Mouse (Mus musculus): ENCODE measurements around the gene Fhit. TPM values are rescaled to one million over a fixed set of nuclear protein-coding genes. Genes with fewer than 3 reads are reported as not detected.

Gene Fhit
- polyA plus RNA-seq, 1 experiment from 2014 or later: 6.1 TPM

GRCm38 (mm10) chr14:10545916-10546315 is 615.9 kb downstream of the Fhit start:
- no peak overlapping the region for H3K9ac ChIP-seq (ENCODE audit: low read length)
- no peaks in the 10 kb centered on the region for H3K9me3 ChIP-seq (ENCODE audit: control insufficient read depth, low read length)
- 78% methylated on average over 3 of the region's 3 CpGs for WGBS
- no peak for ATAC-seq (ENCODE audit: insufficient number of reproducible peaks, insufficient read depth, low FRiP score, low read depth)
- no peak overlapping the region for H3K4me2 ChIP-seq (ENCODE audit: low read length)
- no peaks in the 10 kb centered on the region for H3K27me3 ChIP-seq (ENCODE audit: control insufficient read depth, insufficient read depth, low read length)
- H3K4me3 ChIP-seq (ENCODE audit: control insufficient read depth in 1 of 2, insufficient read depth in 1 of 2, low read depth in 1 of 2, low read length in 2 of 2): no peak overlapping the region
- H3K27ac ChIP-seq (replicated peaks in 1 of 2; ENCODE audit: control insufficient read depth in 1 of 2, insufficient read depth in 1 of 2, low read depth in 2 of 2, low read length in 2 of 2): no peak overlapping the region
- no peaks in the 10 kb centered on the region for H3K4me1 ChIP-seq (ENCODE audit: control insufficient read depth in 2 of 2, insufficient read depth in 2 of 2, low read length in 2 of 2)
- H3K36me3 ChIP-seq (ENCODE audit: control insufficient read depth, insufficient read depth, low read length): no peaks in the 10 kb centered on the region

- 79% methylated on average over 2 of the region's 2 CpGs for WGBS
- Histone ChIP-seq H3K4me2 (ENCODE audit: low read length) (no peak overlapping the region), H3K9me3 (ENCODE audit: control insufficient read depth, low read length) (no peaks in the 10 kb centered on the region), H3K36me3 (ENCODE audit: control insufficient read depth, insufficient read depth, low read length) (no peaks in the 10 kb centered on the region), H3K27ac (replicated peaks in 1 of 2; ENCODE audit: control insufficient read depth in 1 of 2, insufficient read depth in 1 of 2, low read depth in 2 of 2, low read length in 2 of 2) (no peak overlapping the region), H3K9ac (ENCODE audit: low read length) (no peak overlapping the region), H3K27me3 (ENCODE audit: control insufficient read depth, insufficient read depth, low read length) (no peaks in the 10 kb centered on the region), H3K4me1 (ENCODE audit: control insufficient read depth in 2 of 2, insufficient read depth in 2 of 2, low read length in 2 of 2) (peaks cover 3 to 4% of the 10 kb centered on the region in 2 experiments; a peak in 3 of 4 replicates), H3K4me3 (ENCODE audit: control insufficient read depth in 1 of 2, insufficient read depth in 1 of 2, low read depth in 1 of 2, low read length in 2 of 2) (no peak overlapping the region)
- no peak for ATAC-seq (ENCODE audit: insufficient number of reproducible peaks, insufficient read depth, low FRiP score, low read depth)
These were observed 627.0 kb downstream of the Fhit start for GRCm38 (mm10) chr14:10534862-10535261.

GRCm38 (mm10) chr14:10531748-10532500 is 629.9 kb downstream of the Fhit start:
- H3K9ac ChIP-seq (ENCODE audit: low read length): no peak overlapping the region
- WGBS: 64% methylated on average over 8 of the region's 8 CpGs
- H3K4me2 ChIP-seq (ENCODE audit: low read length): no peak overlapping the region
- ATAC-seq (ENCODE audit: insufficient number of reproducible peaks, insufficient read depth, low FRiP score, low read depth): no peak
- H3K4me1 ChIP-seq (ENCODE audit: control insufficient read depth in 2 of 2, insufficient read depth in 2 of 2, low read length in 2 of 2): peaks cover 3 to 4% of the 10 kb centered on the region in 2 experiments; a peak in 3 of 4 replicates
- no peaks in the 10 kb centered on the region for H3K27me3 ChIP-seq (ENCODE audit: control insufficient read depth, insufficient read depth, low read length)
- H3K9me3 ChIP-seq (ENCODE audit: control insufficient read depth, low read length): no peaks in the 10 kb centered on the region
- no peaks in the 10 kb centered on the region for H3K36me3 ChIP-seq (ENCODE audit: control insufficient read depth, insufficient read depth, low read length)
- H3K4me3 ChIP-seq (ENCODE audit: control insufficient read depth in 1 of 2, insufficient read depth in 1 of 2, low read depth in 1 of 2, low read length in 2 of 2): no peak overlapping the region
- H3K27ac ChIP-seq (replicated peaks in 1 of 2; ENCODE audit: control insufficient read depth in 1 of 2, insufficient read depth in 1 of 2, low read depth in 2 of 2, low read length in 2 of 2): no peak overlapping the region

- Histone ChIP-seq H3K27me3 (ENCODE audit: control insufficient read depth, insufficient read depth, low read length) (no peaks in the 10 kb centered on the region), H3K27ac (replicated peaks in 1 of 2; ENCODE audit: control insufficient read depth in 1 of 2, insufficient read depth in 1 of 2, low read depth in 2 of 2, low read length in 2 of 2) (peak overlapping the region in 1 of 2 experiments; percentile 49; a peak in 1 of 4 replicates), H3K9ac (ENCODE audit: low read length) (no peak overlapping the region), H3K4me1 (ENCODE audit: control insufficient read depth in 2 of 2, insufficient read depth in 2 of 2, low read length in 2 of 2) (peaks cover 0 to 2% of the 10 kb centered on the region in 2 experiments; a peak in 2 of 4 replicates), H3K9me3 (ENCODE audit: control insufficient read depth, low read length) (no peaks in the 10 kb centered on the region), H3K4me3 (ENCODE audit: control insufficient read depth in 1 of 2, insufficient read depth in 1 of 2, low read depth in 1 of 2, low read length in 2 of 2) (no peak overlapping the region), H3K4me2 (ENCODE audit: low read length) (no peak overlapping the region), H3K36me3 (ENCODE audit: control insufficient read depth, insufficient read depth, low read length) (no peaks in the 10 kb centered on the region)
- WGBS: 39% methylated on average over 2 of the region's 2 CpGs
- 0 out of 2 replicates have a peak, but pooled peaks have one; percentile 47 for ATAC-seq (ENCODE audit: insufficient number of reproducible peaks, insufficient read depth, low FRiP score, low read depth)
These were observed 635.0 kb downstream of the Fhit start for GRCm38 (mm10) chr14:10526800-10527199.

- Histone ChIP-seq H3K27ac (replicated peaks in 1 of 2; ENCODE audit: control insufficient read depth in 1 of 2, insufficient read depth in 1 of 2, low read depth in 2 of 2, low read length in 2 of 2) (no peak overlapping the region), H3K36me3 (ENCODE audit: control insufficient read depth, insufficient read depth, low read length) (no peaks in the 10 kb centered on the region), H3K4me1 (ENCODE audit: control insufficient read depth in 2 of 2, insufficient read depth in 2 of 2, low read length in 2 of 2) (no peaks in the 10 kb centered on the region), H3K9ac (ENCODE audit: low read length) (no peak overlapping the region), H3K9me3 (ENCODE audit: control insufficient read depth, low read length) (no peaks in the 10 kb centered on the region), H3K4me2 (ENCODE audit: low read length) (no peak overlapping the region), H3K27me3 (ENCODE audit: control insufficient read depth, insufficient read depth, low read length) (no peaks in the 10 kb centered on the region), H3K4me3 (ENCODE audit: control insufficient read depth in 1 of 2, insufficient read depth in 1 of 2, low read depth in 1 of 2, low read length in 2 of 2) (no peak overlapping the region)
- ATAC-seq (ENCODE audit: insufficient number of reproducible peaks, insufficient read depth, low FRiP score, low read depth): no peak
- 81% methylated on average over 4 of the region's 4 CpGs for WGBS
These were observed 636.0 kb downstream of the Fhit start for GRCm38 (mm10) chr14:10525786-10526185.

- no peak overlapping the region for H3K4me3 ChIP-seq (ENCODE audit: control insufficient read depth in 1 of 2, insufficient read depth in 1 of 2, low read depth in 1 of 2, low read length in 2 of 2)
- no peak overlapping the region for H3K27ac ChIP-seq (replicated peaks in 1 of 2; ENCODE audit: control insufficient read depth in 1 of 2, insufficient read depth in 1 of 2, low read depth in 2 of 2, low read length in 2 of 2)
- H3K9me3 ChIP-seq (ENCODE audit: control insufficient read depth, low read length): 0 out of 2 replicates have a peak, but pooled peaks cover 3% of the 10 kb centered on the region
- no peaks in the 10 kb centered on the region for H3K36me3 ChIP-seq (ENCODE audit: control insufficient read depth, insufficient read depth, low read length)
- no peaks in the 10 kb centered on the region for H3K27me3 ChIP-seq (ENCODE audit: control insufficient read depth, insufficient read depth, low read length)
- no peak overlapping the region for H3K9ac ChIP-seq (ENCODE audit: low read length)
- no peak for ATAC-seq (ENCODE audit: insufficient number of reproducible peaks, insufficient read depth, low FRiP score, low read depth)
- no peak overlapping the region for H3K4me2 ChIP-seq (ENCODE audit: low read length)
- no peaks in the 10 kb centered on the region for H3K4me1 ChIP-seq (ENCODE audit: control insufficient read depth in 2 of 2, insufficient read depth in 2 of 2, low read length in 2 of 2)
These were observed 647.8 kb downstream of the Fhit start for GRCm38 (mm10) chr14:10514026-10514425.

- no peak for ATAC-seq (ENCODE audit: insufficient number of reproducible peaks, insufficient read depth, low FRiP score, low read depth)
- Histone ChIP-seq H3K9ac (ENCODE audit: low read length) (no peak overlapping the region), H3K27ac (replicated peaks in 1 of 2; ENCODE audit: control insufficient read depth in 1 of 2, insufficient read depth in 1 of 2, low read depth in 2 of 2, low read length in 2 of 2) (no peak overlapping the region), H3K27me3 (ENCODE audit: control insufficient read depth, insufficient read depth, low read length) (no peaks in the 10 kb centered on the region), H3K4me2 (ENCODE audit: low read length) (no peak overlapping the region), H3K4me1 (ENCODE audit: control insufficient read depth in 2 of 2, insufficient read depth in 2 of 2, low read length in 2 of 2) (no peaks in the 10 kb centered on the region), H3K36me3 (ENCODE audit: control insufficient read depth, insufficient read depth, low read length) (no peaks in the 10 kb centered on the region), H3K4me3 (ENCODE audit: control insufficient read depth in 1 of 2, insufficient read depth in 1 of 2, low read depth in 1 of 2, low read length in 2 of 2) (no peak overlapping the region), H3K9me3 (ENCODE audit: control insufficient read depth, low read length) (no peaks in the 10 kb centered on the region)
These were observed 652.6 kb downstream of the Fhit start for GRCm38 (mm10) chr14:10509252-10509651.

GRCm38 (mm10) chr14:10507560-10507959 is 654.3 kb downstream of the Fhit start:
- no peaks in the 10 kb centered on the region for H3K27me3 ChIP-seq (ENCODE audit: control insufficient read depth, insufficient read depth, low read length)
- H3K4me2 ChIP-seq (ENCODE audit: low read length): no peak overlapping the region
- WGBS: 46% methylated on average over 1 of the region's 1 CpGs
- H3K27ac ChIP-seq (replicated peaks in 1 of 2; ENCODE audit: control insufficient read depth in 1 of 2, insufficient read depth in 1 of 2, low read depth in 2 of 2, low read length in 2 of 2): no peak overlapping the region
- H3K4me3 ChIP-seq (ENCODE audit: control insufficient read depth in 1 of 2, insufficient read depth in 1 of 2, low read depth in 1 of 2, low read length in 2 of 2): no peak overlapping the region
- H3K9ac ChIP-seq (ENCODE audit: low read length): no peak overlapping the region
- H3K36me3 ChIP-seq (ENCODE audit: control insufficient read depth, insufficient read depth, low read length): no peaks in the 10 kb centered on the region
- H3K4me1 ChIP-seq (ENCODE audit: control insufficient read depth in 2 of 2, insufficient read depth in 2 of 2, low read length in 2 of 2): no peaks in the 10 kb centered on the region
- ATAC-seq (ENCODE audit: insufficient number of reproducible peaks, insufficient read depth, low FRiP score, low read depth): no peak
- no peaks in the 10 kb centered on the region for H3K9me3 ChIP-seq (ENCODE audit: control insufficient read depth, low read length)
